Mouse (Mus musculus) cerebral cortex, adult 2 months (tissue): Measurements from ENCODE around the gene Gm4340.

Source experiments
- WGBS: fragments of 180-500 bp; shearing (Covaris S2); methylation state at CpG from one replicate; pipeline ENCODE4 v1.1.7; 2018; 5-methylcytosine and 5-hydroxymethylcytosine counted together

Gene Gm4340

GRCm38 (mm10) chr10:104193742-104194141 is at the start of gene Gm4340:
Gene Gm4340 (plus strand): TSS chr10:104194042.
- no CpG with 5 or more reads among the region's 3 CpGs for WGBS

GRCm38 (mm10) chr10:104151197-104151596 is 42.6 kb upstream of the Gm4340 start, which contains the start of gene Gm6763:
Gene Gm6763 (plus strand): TSS chr10:104151497.
- no CpG with 5 or more reads among the region's 3 CpGs for WGBS

GRCm38 (mm10) chr10:104159706-104160105 is 34.1 kb upstream of the Gm4340 start, which contains the start of gene Gm8764:
Gene Gm8764 (plus strand): TSS chr10:104160006.
- WGBS, result no CpG with 5 or more reads among the region's 3 CpGs

- no CpG with 5 or more reads among the region's 3 CpGs for WGBS
Observed at GRCm38 (mm10) chr10:104168215-104168614, 25.6 kb upstream of the Gm4340 start, which contains the start of gene Gm21304. Gene Gm21304 (plus strand): TSS chr10:104168515.

GRCm38 (mm10) chr10:104176724-104177123 is 17.1 kb upstream of the Gm4340 start, which contains the start of gene Gm21312:
Gene Gm21312 (plus strand): TSS chr10:104177024.
- WGBS, result no CpG with 5 or more reads among the region's 3 CpGs

- no CpG with 5 or more reads among the region's 3 CpGs for WGBS
Observed at GRCm38 (mm10) chr10:104185233-104185632, 8.6 kb upstream of the Gm4340 start, which contains the start of gene Gm20765. Gene Gm20765 (plus strand): TSS chr10:104185533.

GRCm38 (mm10) chr10:104209655-104210054 is 15.8 kb downstream of the Gm4340 start:
- WGBS, result 54% methylated on average over 1 of the region's 1 CpGs

GRCm38 (mm10) chr10:104210268-104210990 is 16.6 kb downstream of the Gm4340 start:
- 52% methylated on average over 3 of the region's 3 CpGs for WGBS

- 86% methylated on average over 5 of the region's 5 CpGs for WGBS
Observed at GRCm38 (mm10) chr10:104214527-104214926, 20.7 kb downstream of the Gm4340 start.

- 57% methylated on average over 6 of the region's 6 CpGs for WGBS
Observed at GRCm38 (mm10) chr10:104220303-104221021, 26.6 kb downstream of the Gm4340 start.
